Mouse (Mus musculus): Measurements from ENCODE around the gene Fuom. TPM values are rescaled to one million over a fixed set of nuclear protein-coding genes. Genes with fewer than 3 reads are reported as not detected.

Fuom gene
- polyA plus RNA-seq, 1 experiment from 2014 or later: 29.6 TPM

GRCm38 (mm10) chr7:140070042-140070711, 32.1 kb downstream of the Fuom start:
- Histone ChIP-seq H3K4me3 (ENCODE audit: low read depth, low read length) (peak overlapping the region; percentile 7; the same call in 1 of the 2 replicates), H3K27ac (ENCODE audit: low read length) (no peak overlapping the region)

DNA sequence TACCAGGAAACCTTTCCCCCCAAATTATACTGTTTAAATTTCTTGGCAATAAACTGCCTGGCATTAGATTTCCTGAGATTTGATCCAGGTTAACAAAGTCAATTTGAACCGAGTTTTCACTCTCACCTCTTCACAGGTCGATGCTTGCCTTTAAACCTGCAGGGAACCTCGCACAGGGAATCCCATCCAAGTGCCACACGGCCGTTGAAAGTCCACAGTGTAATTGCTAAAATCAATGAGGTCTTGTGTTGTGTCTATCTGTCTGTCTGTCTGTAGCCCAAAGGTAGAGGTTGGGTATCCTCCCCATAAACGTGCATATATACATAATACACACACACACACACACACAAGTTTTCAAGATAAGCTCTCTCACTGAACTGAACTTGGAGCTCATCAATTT, 34.8 kb downstream of the Fuom start:
- Histone ChIP-seq H3K9me3 (ENCODE audit: control insufficient read depth, low read depth, low read length) (no peaks in the 10 kb centered on the region), H3K4me1 (ENCODE audit: control insufficient read depth, insufficient read depth, low read length) (no peaks in the 10 kb centered on the region)

More at GRCm38 (mm10) chr7:140070042-140070711, 32.1 kb downstream of the Fuom start:
- no peaks in the 10 kb centered on the region for H3K36me3 ChIP-seq (ENCODE audit: control insufficient read depth, insufficient read depth, low read length)
- WGBS: 38% methylated on average over 36 of the region's 39 CpGs
- H3K9ac ChIP-seq (replicated peaks; ENCODE audit: low read depth, low read length): no peak overlapping the region; the same call in 1 of the 2 replicates
- no peak for ATAC-seq (ENCODE audit: insufficient number of reproducible peaks, insufficient read depth, low FRiP score, low read depth)
- H3K27me3 ChIP-seq (ENCODE audit: control insufficient read depth, insufficient read depth, low read length): no peaks in the 10 kb centered on the region
- no peaks in the 10 kb centered on the region for H3K9me3 ChIP-seq (ENCODE audit: control insufficient read depth, low read depth, low read length)
- H3K4me1 ChIP-seq (ENCODE audit: control insufficient read depth, insufficient read depth, low read length): no peaks in the 10 kb centered on the region
- H3K4me2 ChIP-seq (replicated peaks; ENCODE audit: low read depth, low read length): peak overlapping the region; percentile 37

GRCm38 (mm10) chr7:140063092-140063491, 39.1 kb downstream of the Fuom start:
- Histone ChIP-seq H3K27me3 (ENCODE audit: control insufficient read depth, insufficient read depth, low read length) (peaks cover 31% of the 10 kb centered on the region), H3K36me3 (ENCODE audit: control insufficient read depth, insufficient read depth, low read length) (no peaks in the 10 kb centered on the region), H3K4me1 (ENCODE audit: control insufficient read depth, insufficient read depth, low read length) (peaks cover 9% of the 10 kb centered on the region; the same call in 1 of the 2 replicates), H3K9me3 (ENCODE audit: control insufficient read depth, low read depth, low read length) (no peaks in the 10 kb centered on the region), H3K4me3 (ENCODE audit: low read depth, low read length) (no peak overlapping the region), H3K9ac (replicated peaks; ENCODE audit: low read depth, low read length) (no peak overlapping the region), H3K4me2 (replicated peaks; ENCODE audit: low read depth, low read length) (no peak overlapping the region), H3K27ac (ENCODE audit: low read length) (no peak overlapping the region)
- ATAC-seq (ENCODE audit: insufficient number of reproducible peaks, insufficient read depth, low FRiP score, low read depth): no peak
- WGBS: 22% methylated on average over 7 of the region's 7 CpGs

More for the DNA sequence above, 34.8 kb downstream of the Fuom start:
- Histone ChIP-seq H3K4me3 (ENCODE audit: low read depth, low read length) (no peak overlapping the region), H3K27ac (ENCODE audit: low read length) (no peak overlapping the region), H3K27me3 (ENCODE audit: control insufficient read depth, insufficient read depth, low read length) (0 out of 2 replicates have a peak, but pooled peaks cover 6% of the 10 kb centered on the region), H3K36me3 (ENCODE audit: control insufficient read depth, insufficient read depth, low read length) (no peaks in the 10 kb centered on the region), H3K9ac (replicated peaks; ENCODE audit: low read depth, low read length) (no peak overlapping the region), H3K4me2 (replicated peaks; ENCODE audit: low read depth, low read length) (no peak overlapping the region)
- 65% methylated on average over 6 of the region's 6 CpGs for WGBS
- ATAC-seq (ENCODE audit: insufficient number of reproducible peaks, insufficient read depth, low FRiP score, low read depth): no peak

GRCm38 (mm10) chr7:140062307-140062706, 39.9 kb downstream of the Fuom start:
- no peak overlapping the region for H3K27ac ChIP-seq (ENCODE audit: low read length)
- no peaks in the 10 kb centered on the region for H3K36me3 ChIP-seq (ENCODE audit: control insufficient read depth, insufficient read depth, low read length)
- H3K4me1 ChIP-seq (ENCODE audit: control insufficient read depth, insufficient read depth, low read length): peaks cover 9% of the 10 kb centered on the region; the same call in 1 of the 2 replicates
- H3K4me3 ChIP-seq (ENCODE audit: low read depth, low read length): no peak overlapping the region
- H3K4me2 ChIP-seq (replicated peaks; ENCODE audit: low read depth, low read length): no peak overlapping the region
- no peak overlapping the region for H3K9ac ChIP-seq (replicated peaks; ENCODE audit: low read depth, low read length)
- peaks cover 36% of the 10 kb centered on the region for H3K27me3 ChIP-seq (ENCODE audit: control insufficient read depth, insufficient read depth, low read length)
- no peak for ATAC-seq (ENCODE audit: insufficient number of reproducible peaks, insufficient read depth, low FRiP score, low read depth)
- WGBS: 18% methylated on average over 11 of the region's 11 CpGs
- no peaks in the 10 kb centered on the region for H3K9me3 ChIP-seq (ENCODE audit: control insufficient read depth, low read depth, low read length)

GRCm38 (mm10) chr7:140061832-140062130, 40.5 kb downstream of the Fuom start:
- H3K27me3 ChIP-seq (ENCODE audit: control insufficient read depth, insufficient read depth, low read length): peaks cover 42% of the 10 kb centered on the region
- peak overlapping the region; percentile 30; the same call in 1 of the 2 replicates for H3K4me3 ChIP-seq (ENCODE audit: low read depth, low read length)
- no peaks in the 10 kb centered on the region for H3K36me3 ChIP-seq (ENCODE audit: control insufficient read depth, insufficient read depth, low read length)
- no peaks in the 10 kb centered on the region for H3K9me3 ChIP-seq (ENCODE audit: control insufficient read depth, low read depth, low read length)
- no peak overlapping the region for H3K27ac ChIP-seq (ENCODE audit: low read length)
- H3K4me2 ChIP-seq (replicated peaks; ENCODE audit: low read depth, low read length): peak overlapping the region; percentile 48
- ATAC-seq (ENCODE audit: insufficient number of reproducible peaks, insufficient read depth, low FRiP score, low read depth): no peak
- 3% methylated on average over 6 of the region's 6 CpGs for WGBS
- no peak overlapping the region for H3K9ac ChIP-seq (replicated peaks; ENCODE audit: low read depth, low read length)
- peaks cover 9% of the 10 kb centered on the region; the same call in 1 of the 2 replicates for H3K4me1 ChIP-seq (ENCODE audit: control insufficient read depth, insufficient read depth, low read length)

DNA sequence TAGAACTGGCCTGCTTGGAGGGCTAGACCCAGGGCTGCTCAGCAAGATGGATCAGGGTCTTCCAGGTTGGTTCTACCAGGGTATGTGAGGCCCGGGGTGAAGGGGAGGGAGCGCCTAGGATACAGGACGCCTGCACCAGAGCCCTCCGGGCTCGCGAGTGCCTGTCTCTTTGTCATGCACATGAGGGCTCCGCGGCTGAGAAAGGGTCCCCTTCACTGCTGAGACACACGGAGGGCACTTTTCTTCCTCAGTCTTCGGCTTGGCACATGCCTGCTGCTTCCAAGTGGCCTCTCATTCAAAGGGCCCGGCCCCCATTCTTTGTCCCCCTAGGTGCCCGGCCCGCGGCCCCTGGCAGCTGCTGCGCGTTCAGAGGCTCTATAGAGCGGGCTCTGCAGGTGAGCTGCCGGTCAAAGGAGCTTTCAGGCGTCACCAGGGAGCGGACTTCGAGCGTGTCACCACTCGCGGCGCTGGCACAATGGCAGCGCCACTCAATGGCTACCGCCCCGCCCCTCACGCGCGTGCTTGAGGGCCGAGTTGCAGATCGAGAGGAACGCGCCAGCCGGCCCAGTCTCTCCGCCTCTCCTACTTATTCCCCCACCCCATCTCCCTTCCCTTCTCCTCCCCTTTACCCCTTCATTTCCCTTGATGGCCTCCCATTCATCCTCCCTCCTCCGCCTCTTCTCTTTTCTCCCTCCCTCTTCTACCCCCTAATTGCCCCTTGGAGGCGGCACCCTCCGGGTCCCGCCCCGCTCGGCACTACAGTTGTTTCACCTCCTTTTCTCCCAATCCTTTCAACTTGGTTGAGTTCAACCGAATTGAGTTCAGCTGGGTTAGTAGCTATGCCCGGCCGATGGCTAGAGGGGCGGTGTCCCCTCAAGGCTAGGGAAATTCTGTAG, 41.1 kb downstream of the Fuom start:
- H3K4me2 ChIP-seq (replicated peaks; ENCODE audit: low read depth, low read length): peak overlapping the region; percentile 48
- no peak overlapping the region for H3K9ac ChIP-seq (replicated peaks; ENCODE audit: low read depth, low read length)
- peaks cover 9% of the 10 kb centered on the region; the same call in 1 of the 2 replicates for H3K4me1 ChIP-seq (ENCODE audit: control insufficient read depth, insufficient read depth, low read length)
- WGBS: under 1% methylated on average over 47 of the region's 47 CpGs
- peak; percentile 29; the same call in 1 of the 2 replicates for ATAC-seq (ENCODE audit: insufficient number of reproducible peaks, insufficient read depth, low FRiP score, low read depth)
- peak overlapping the region; percentile 30 for H3K4me3 ChIP-seq (ENCODE audit: low read depth, low read length)
- no peaks in the 10 kb centered on the region for H3K9me3 ChIP-seq (ENCODE audit: control insufficient read depth, low read depth, low read length)
- no peaks in the 10 kb centered on the region for H3K36me3 ChIP-seq (ENCODE audit: control insufficient read depth, insufficient read depth, low read length)
- no peak overlapping the region for H3K27ac ChIP-seq (ENCODE audit: low read length)
- peaks cover 46% of the 10 kb centered on the region for H3K27me3 ChIP-seq (ENCODE audit: control insufficient read depth, insufficient read depth, low read length)

DNA sequence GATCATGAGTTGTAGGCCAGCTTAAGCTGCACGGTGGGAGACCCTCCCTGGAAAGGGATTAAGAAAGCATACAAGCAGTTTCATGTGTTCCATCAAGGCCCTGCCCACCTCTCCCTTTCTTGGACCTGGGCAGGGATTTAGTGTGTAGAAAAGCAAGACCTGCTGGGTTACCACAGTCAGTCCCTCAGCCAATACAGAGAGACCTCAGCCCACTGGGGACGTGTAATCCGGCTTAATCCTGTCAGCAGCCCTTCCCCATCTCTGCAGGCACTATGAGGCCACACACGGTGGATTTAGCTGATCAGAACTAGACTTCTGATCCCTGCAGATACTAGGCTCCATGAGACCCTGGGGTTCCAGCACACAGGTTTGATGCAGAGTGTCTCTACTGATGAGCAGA, 42.6 kb downstream of the Fuom start:
- Histone ChIP-seq H3K4me2 (replicated peaks; ENCODE audit: low read depth, low read length) (no peak overlapping the region), H3K27me3 (ENCODE audit: control insufficient read depth, insufficient read depth, low read length) (peaks cover 43% of the 10 kb centered on the region), H3K9me3 (ENCODE audit: control insufficient read depth, low read depth, low read length) (no peaks in the 10 kb centered on the region), H3K27ac (ENCODE audit: low read length) (no peak overlapping the region), H3K4me1 (ENCODE audit: control insufficient read depth, insufficient read depth, low read length) (peaks cover 9% of the 10 kb centered on the region; the same call in 1 of the 2 replicates), H3K36me3 (ENCODE audit: control insufficient read depth, insufficient read depth, low read length) (no peaks in the 10 kb centered on the region), H3K4me3 (ENCODE audit: low read depth, low read length) (no peak overlapping the region), H3K9ac (replicated peaks; ENCODE audit: low read depth, low read length) (no peak overlapping the region)
- no peak for ATAC-seq (ENCODE audit: insufficient number of reproducible peaks, insufficient read depth, low FRiP score, low read depth)
- WGBS: 38% methylated on average over 4 of the region's 4 CpGs

DNA sequence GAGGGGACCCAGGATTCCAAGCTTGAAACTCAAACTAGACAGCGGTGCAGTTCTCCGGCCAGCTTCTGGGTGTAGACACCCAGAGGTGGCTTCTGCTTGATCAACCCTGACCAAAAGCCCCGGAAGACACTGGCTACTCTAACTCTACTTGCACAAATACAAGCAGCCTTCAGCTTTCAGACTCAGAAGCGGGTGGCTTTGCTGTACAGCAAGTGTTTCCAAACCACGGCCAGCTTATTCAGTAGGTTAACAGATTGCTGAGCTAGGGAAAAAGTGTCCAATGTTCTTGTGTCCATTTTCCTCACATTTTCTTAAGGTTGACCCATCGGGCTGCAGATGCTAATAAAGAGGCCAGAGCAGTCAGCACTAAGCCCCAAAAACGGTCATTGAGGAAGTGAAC, 43.7 kb downstream of the Fuom start:
- Histone ChIP-seq H3K36me3 (ENCODE audit: control insufficient read depth, insufficient read depth, low read length) (no peaks in the 10 kb centered on the region), H3K4me3 (ENCODE audit: low read depth, low read length) (peak overlapping the region; percentile 40), H3K27ac (ENCODE audit: low read length) (no peak overlapping the region), H3K9me3 (ENCODE audit: control insufficient read depth, low read depth, low read length) (no peaks in the 10 kb centered on the region), H3K4me1 (ENCODE audit: control insufficient read depth, insufficient read depth, low read length) (peaks cover 9% of the 10 kb centered on the region; the same call in 1 of the 2 replicates), H3K4me2 (replicated peaks; ENCODE audit: low read depth, low read length) (peak overlapping the region; percentile 72), H3K9ac (replicated peaks; ENCODE audit: low read depth, low read length) (peak overlapping the region; percentile 40; the same call in 1 of the 2 replicates), H3K27me3 (ENCODE audit: control insufficient read depth, insufficient read depth, low read length) (peaks cover 43% of the 10 kb centered on the region)
- ATAC-seq (ENCODE audit: insufficient number of reproducible peaks, insufficient read depth, low FRiP score, low read depth): no peak
- WGBS: 26% methylated on average over 7 of the region's 7 CpGs

Measured in stomach, embryonic 14.5 days (tissue).